Mouse (Mus musculus): ENCODE measurements around the gene Zbtb21.
"Not testable (repeated sequence)": the region's sequence is repeated elsewhere in the genome, so short reads cannot be mapped to it uniquely, and the experiment has no call there.

Zbtb21 gene

GRCm38 (mm10) chr16:97946993-97947392, 15.4 kb downstream of the Zbtb21 start:
- DNase-seq (ENCODE audit: low spot score) = not testable (repeated sequence)

DNA sequence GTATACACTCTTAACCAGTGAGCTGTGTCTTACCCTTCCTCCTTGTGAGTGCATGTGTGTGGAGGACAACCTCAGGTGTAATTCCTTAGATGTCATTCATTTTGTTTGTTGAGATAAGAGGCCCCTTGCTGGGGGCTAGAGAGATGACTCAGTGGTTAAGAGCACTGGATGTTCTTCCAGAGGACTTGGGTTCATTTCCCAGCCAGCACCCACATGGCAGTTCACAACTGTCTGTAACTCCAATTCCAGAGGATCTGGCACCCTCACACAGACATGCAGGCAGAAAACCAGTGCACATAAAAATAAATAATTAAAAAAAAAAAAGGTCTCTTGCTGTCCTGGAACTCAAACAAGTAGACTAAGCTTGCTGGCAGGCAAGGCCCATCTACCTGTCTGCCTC, 20.6 kb downstream of the Zbtb21 start:
- no peak for DNase-seq (ENCODE audit: low spot score)

DNA sequence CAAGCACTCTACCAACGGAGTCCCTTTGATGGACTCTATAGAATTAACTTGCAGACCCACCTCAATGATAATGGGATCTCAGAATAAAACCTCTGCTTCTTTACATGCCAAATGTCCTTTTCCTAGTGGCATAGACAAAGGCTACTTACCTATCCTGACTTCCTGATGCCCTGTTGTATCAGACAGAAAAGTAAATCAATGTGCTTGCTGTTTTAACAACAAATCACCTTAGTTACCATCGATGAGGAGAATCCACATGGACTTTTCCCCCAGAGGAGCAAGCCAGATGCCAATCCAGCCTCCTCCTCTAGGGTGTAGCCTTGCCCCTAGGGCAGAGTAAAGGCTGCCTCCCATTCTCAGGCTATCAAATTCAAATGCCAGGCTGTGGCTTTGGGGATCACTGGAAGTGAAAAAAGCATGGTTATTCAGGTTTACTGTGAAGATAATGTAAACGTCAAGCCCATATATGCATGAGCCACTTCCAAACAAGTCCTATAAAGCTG, 21.9 kb downstream of the Zbtb21 start:
- no peak for DNase-seq (ENCODE audit: low spot score)

DNA sequence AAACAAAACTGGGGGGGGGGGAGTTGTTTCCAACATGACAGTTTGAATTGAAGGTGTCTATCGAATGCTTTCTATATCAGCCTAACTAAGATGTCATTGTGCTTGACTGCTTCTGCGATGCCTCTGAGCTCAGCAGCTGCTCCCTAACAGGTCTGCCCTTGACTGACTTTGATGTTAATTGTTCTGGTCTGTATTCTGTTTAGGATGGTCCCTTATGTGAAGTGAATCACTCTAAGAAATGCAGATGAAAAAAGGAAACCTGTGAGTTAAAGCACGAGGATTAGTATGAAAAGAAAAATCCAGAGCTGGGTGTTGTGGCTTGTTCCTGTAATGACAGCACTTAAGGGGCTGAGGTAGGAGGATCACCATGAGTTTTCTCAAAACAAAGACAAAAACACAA, 26.6 kb downstream of the Zbtb21 start:
- DNase-seq (ENCODE audit: low spot score) = no peak

- DNase-seq (ENCODE audit: low spot score) = no peak
Measured at GRCm38 (mm10) chr16:97930231-97930630, 32.2 kb downstream of the Zbtb21 start.

DNA sequence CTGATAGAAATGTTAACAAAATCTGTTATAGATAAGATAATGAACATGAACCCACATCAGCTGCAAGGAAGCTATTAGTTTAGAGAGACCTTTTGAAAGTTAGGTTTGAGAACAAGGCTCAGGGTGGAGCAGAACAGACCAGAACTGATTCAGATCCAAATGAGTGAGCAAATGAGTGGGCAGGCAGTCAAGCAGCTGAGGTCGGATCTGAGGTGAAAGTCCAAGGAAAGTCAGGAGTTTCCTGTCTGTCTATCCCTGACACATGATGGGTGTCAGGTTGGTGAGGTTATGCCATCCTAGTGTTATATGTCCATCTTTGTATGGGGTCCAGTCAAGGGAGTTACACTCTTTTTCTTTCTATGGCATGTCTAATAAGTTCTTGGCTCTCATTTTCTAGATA, 32.9 kb downstream of the Zbtb21 start:
- no peak for DNase-seq (ENCODE audit: low spot score)

GRCm38 (mm10) chr16:97927331-97927938, 35.0 kb downstream of the Zbtb21 start:
- DNase-seq (ENCODE audit: low spot score) = no peak

DNA sequence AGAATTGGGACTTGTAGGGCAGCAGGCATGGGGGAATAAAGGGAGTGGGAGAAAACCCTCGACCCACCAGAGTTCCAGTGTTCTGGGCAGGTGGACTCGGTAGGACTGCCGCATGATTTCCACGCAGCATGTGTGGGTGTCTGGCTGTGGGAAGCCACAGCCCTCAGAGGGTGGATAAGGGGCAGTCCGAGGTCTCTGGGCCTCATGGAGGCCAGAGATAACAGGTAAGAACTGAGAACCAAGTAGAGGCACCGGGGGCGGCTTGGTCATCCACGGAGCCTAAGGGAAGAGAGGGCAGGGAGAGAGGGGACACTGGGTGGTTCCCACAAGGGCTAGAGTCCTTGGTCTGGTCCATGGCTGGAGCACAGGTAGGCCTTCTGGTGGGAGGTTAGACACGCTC, 36.0 kb downstream of the Zbtb21 start:
- DNase-seq (ENCODE audit: low spot score) = no peak

GRCm38 (mm10) chr16:97925760-97926159, 36.7 kb downstream of the Zbtb21 start:
- no peak for DNase-seq (ENCODE audit: low spot score)

GRCm38 (mm10) chr16:97923700-97924099, 38.7 kb downstream of the Zbtb21 start:
- no peak for DNase-seq (ENCODE audit: low spot score)

DNA sequence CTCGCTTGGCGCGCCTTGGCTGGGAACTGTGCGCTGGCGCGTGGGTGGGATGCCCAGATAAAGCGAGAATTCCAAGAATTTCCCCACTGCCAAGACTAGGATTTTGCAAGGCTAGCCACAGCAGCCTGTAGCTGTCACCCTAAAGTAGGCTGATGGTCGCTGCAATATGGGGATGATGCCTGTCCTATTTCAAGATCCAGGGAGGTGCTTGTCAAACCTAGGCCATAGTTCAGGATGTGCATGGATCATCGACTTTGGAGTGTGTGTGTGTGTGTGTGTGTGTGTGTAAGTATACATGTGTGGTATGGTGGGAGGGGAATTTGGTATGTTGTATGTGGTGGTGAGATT, 39.7 kb downstream of the Zbtb21 start:
- no peak for DNase-seq (ENCODE audit: low spot score)

GRCm38 (mm10) chr16:97921961-97922778, 40.3 kb downstream of the Zbtb21 start:
- DNase-seq (ENCODE audit: low spot score) = peak; percentile 85

- no peak for DNase-seq (ENCODE audit: low spot score)
Measured at GRCm38 (mm10) chr16:97920621-97921020, 41.8 kb downstream of the Zbtb21 start.

DNA sequence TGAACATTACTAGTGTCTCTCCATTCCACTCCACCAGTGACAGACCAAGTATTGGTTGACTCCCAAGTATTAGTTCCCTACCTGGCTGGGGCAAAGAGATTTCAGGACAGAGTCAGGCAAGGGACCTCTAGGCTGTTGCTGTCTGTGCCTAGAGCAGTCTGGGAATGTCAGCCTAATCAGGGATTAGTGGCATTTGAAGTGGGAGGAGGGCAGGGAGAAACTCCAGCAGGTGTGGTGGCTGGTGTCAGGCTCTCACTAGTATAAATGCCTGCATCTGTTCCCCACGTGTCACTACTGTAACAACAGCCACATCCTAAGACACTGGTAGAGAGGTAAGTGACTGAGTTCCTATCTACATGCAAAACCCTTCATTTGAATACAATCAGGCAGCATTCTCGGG, 42.6 kb downstream of the Zbtb21 start:
- no peak for DNase-seq (ENCODE audit: low spot score)

DNA sequence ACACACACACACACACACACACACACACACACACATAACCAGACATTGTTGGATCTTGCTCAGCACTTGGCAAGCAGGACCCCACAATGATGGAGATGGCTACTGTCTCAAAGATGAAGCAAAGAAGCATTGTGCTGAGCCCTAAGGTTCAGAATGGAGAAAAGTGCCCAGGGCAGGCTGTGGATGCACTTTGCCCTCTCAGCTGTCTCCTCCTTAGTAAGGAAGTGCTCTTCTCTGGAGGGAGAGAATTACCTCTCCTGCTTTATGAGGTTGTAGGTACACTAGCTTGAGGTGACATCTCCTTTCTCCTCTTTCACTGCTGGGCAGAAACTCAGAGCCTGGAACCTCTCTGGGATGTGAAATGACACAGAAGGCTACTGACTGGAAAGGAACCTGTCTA, 49.5 kb downstream of the Zbtb21 start:
- no peak for DNase-seq (ENCODE audit: low spot score)

- DNase-seq (ENCODE audit: low spot score) = no peak
Measured at GRCm38 (mm10) chr16:97909356-97909755, 53.1 kb downstream of the Zbtb21 start.

- no peak for DNase-seq (ENCODE audit: low spot score)
Measured at GRCm38 (mm10) chr16:97907496-97907895, 54.9 kb downstream of the Zbtb21 start.

GRCm38 (mm10) chr16:97906337-97906736, 56.1 kb downstream of the Zbtb21 start:
- no peak for DNase-seq (ENCODE audit: low spot score)

DNA sequence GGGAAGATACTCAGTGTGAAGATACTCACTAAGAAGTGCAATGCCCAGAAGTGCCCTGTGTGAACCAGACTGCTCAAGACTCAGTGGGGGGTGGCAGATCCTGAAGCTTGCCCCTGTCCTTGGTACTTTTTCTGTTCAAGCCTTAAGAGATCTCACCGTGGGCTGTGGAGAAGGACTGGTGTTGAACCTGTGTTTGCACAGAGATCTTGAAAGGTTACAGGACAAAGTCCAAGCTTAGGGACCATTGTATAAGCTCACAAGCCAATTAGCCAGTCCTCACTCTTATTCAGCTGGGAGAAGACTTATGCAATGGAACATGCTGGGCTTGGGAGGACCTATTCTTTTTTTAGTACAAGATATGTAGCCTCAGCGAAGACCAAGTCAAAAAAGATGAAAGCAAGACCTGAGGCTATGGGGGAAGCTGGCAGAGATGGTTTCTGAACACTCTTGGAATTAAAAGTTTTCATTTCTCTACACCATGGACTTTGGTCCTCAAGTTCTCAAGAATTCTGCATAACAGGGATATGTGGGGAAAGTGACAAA, 56.9 kb downstream of the Zbtb21 start:
- DNase-seq (ENCODE audit: low spot score) = no peak

GRCm38 (mm10) chr16:97904035-97904434, 58.4 kb downstream of the Zbtb21 start:
- DNase-seq (ENCODE audit: low spot score) = no peak

DNA sequence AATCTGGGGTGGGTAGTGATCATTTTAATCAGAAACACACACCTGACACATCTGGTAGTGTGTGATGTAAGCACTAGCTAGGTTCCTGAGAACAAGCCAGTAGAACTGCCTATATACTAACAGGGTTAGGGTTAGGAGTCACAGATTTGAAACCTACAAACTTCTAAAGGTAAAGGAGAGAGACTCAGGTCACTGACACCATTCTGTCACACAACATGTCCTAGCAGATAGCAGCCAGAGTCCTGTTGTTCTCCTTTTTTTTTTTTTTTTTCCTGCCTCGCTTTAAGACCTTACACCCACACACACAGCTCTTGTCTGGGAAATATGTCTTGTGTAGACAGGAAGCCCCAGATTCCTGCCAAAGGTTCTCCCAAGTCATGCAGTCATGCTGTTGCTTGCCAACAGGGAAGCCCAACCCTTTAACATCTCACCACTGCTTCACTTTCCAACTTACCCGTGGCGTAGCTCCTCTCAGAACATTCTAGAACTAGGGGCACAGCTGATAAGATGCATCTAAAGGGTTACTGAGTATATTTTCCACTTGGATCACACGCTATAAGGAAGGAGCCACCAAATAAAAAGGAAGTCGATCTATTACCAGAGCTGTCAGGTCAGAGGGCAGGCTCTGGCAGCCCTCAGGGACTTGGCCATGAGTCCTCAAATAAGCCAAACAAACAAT, 64.9 kb downstream of the Zbtb21 start:
- no peak for DNase-seq (ENCODE audit: low spot score)

Data from embryo, embryonic 10.5 days (tissue).